Mouse (Mus musculus) monocyte, adult 2 months (primary cell): Measurements from ENCODE around the gene Vmn1r130.
"Not testable (repeated sequence)": the region's sequence is repeated elsewhere in the genome, so short reads cannot be mapped to it uniquely, and the experiment has no call there.

Experiments
- DNase-seq, 2 experiments: peaks; one replicate each; pipeline ENCODE4 v3.0.0; 2022; ENCODE audit warnings: low spot score in 2 of 2, low read depth in 1 of 2

Vmn1r130 gene

DNA sequence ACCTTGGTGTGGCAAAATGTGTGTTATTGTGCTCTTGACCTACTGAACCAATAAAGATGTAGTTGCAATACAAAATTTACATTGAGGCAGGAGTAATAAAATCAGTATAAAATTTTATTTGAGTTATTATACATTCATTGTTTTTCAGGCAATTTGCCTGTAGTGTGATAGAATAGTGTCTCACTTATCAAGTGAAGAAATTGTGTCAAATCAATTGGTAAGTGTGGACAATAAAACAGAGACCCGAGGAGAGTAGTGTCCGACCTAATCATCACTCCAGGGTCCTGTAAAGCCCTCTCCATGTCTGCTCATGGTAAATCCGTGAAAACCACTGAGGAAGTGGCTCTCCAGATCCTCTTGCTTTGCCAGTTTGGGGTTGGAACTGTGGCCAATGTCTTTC, at the start of gene Vmn1r130:
Vmn1r130 (plus strand) TSS at position 301 of the 400 bp plus-strand sequence.
- not testable (repeated sequence) for DNase-seq

GRCm38 (mm10) chr7:21545990-21546389, 34.4 kb downstream of the Vmn1r130 start, which contains the start of gene Vmn1r131:
Gene Vmn1r131 (minus strand): TSS chr7:21546090.
- not testable (repeated sequence) for DNase-seq
